In genomic region chr10:63230854-63231253, GRCm38 (mm10) we compare ENCODE assay signal across 18 mouse cellular contexts. TPM values are rescaled to one million over a fixed set of nuclear protein-coding genes. Genes with fewer than 3 reads are reported as not detected.
DNase-seq lines count a peak whose midpoint lies in the region; ATAC-seq and TF ChIP-seq lines count a peak whose summit lies in the region.
"Had no signal": no experiment of that assay in that cellular context is flagged by ENCODE, and none has a peak within 500 bp of the region (broad histone marks: within the 10 kb centered on the region; RNA-seq: fewer than 3 reads in every experiment).

No protein-coding gene starts in this region.

- H3K36me3 ChIP-seq in heart, postnatal 0 days (replicated peaks; ENCODE audit: control insufficient read depth, insufficient read depth, low read length) = no peaks in the 10 kb centered on the region
- H3K36me3 ChIP-seq: hindbrain, embryonic 13.5 days; midbrain, embryonic 12.5 days had no signal

- H3K4me3 ChIP-seq in heart, postnatal 0 days (ENCODE audit: low read depth, low read length) = no peak overlapping the region
- H3K4me3 ChIP-seq: hindbrain, embryonic 13.5 days; midbrain, embryonic 12.5 days had no signal

- no peak for TF ChIP-seq EP300 in heart, postnatal 0 days (IDR thresholded peaks at IDR 0.05; ENCODE audit: low read depth)

- DNase-seq in heart, adult 8-10 months (ENCODE audit: low spot score) = peak; percentile 38
- no peak for DNase-seq in heart, postnatal 25 days (ENCODE audit: low spot score)
- DNase-seq in gastrocnemius, adult 8-10 months (ENCODE audit: low spot score in 2 of 2) = peak; percentile 34 to 69
- peak; percentile 77 for DNase-seq in heart, postnatal 0 days (ENCODE audit: low spot score)
- DNase-seq in telencephalon, adult 2 months (ENCODE audit: low read depth, low spot score) = peak; percentile 43
- no peak for DNase-seq in adrenal gland, postnatal 10 days
- DNase-seq in adrenal gland, postnatal 14 days = no peak
- DNase-seq: adrenal gland, adult 2 months; cerebellum, adult 9-10 months; liver; lung, adult 2 months; thymus, postnatal 14 days had no signal

- peaks cover 10% of the 10 kb centered on the region for H3K4me1 ChIP-seq in heart, postnatal 0 days (ENCODE audit: control insufficient read depth, insufficient read depth)
- H3K4me1 ChIP-seq: hindbrain, embryonic 13.5 days; midbrain, embryonic 12.5 days had no signal

- H3K9me3 ChIP-seq in heart, postnatal 0 days (replicated peaks; ENCODE audit: control insufficient read depth, low read length) = no peaks in the 10 kb centered on the region
- H3K9me3 ChIP-seq: hindbrain, embryonic 13.5 days; midbrain, embryonic 12.5 days had no signal

- 4% methylated on average over 3 of the region's 5 CpGs for WGBS in heart, postnatal 0 days

- peak; percentile 10; the same call in 1 of the 2 replicates for TF ChIP-seq CTCF in heart, postnatal 0 days (IDR thresholded peaks at IDR 0.05; ENCODE audit: low read depth)

- no peak overlapping the region for H3K9ac ChIP-seq in heart, postnatal 0 days (replicated peaks; ENCODE audit: low read depth, low read length)
- H3K9ac ChIP-seq: hindbrain, embryonic 13.5 days; midbrain, embryonic 12.5 days had no signal

- H3K27ac ChIP-seq in heart, postnatal 0 days (ENCODE audit: low read depth) = no peak overlapping the region
- H3K27ac ChIP-seq: hindbrain, embryonic 13.5 days; macrophage; midbrain, embryonic 12.5 days had no signal

- H3K4me2 ChIP-seq in heart, postnatal 0 days (ENCODE audit: low read depth, low read length) = no peak overlapping the region
- H3K4me2 ChIP-seq: hindbrain, embryonic 13.5 days; midbrain, embryonic 12.5 days had no signal

- no peaks in the 10 kb centered on the region for H3K27me3 ChIP-seq in heart, postnatal 0 days (ENCODE audit: control insufficient read depth, insufficient read depth, low read length)
- H3K27me3 ChIP-seq: hindbrain, embryonic 13.5 days; midbrain, embryonic 12.5 days had no signal

- peak; percentile 89 for ATAC-seq in heart, postnatal 0 days (ENCODE audit: insufficient read depth, low read depth)
- ATAC-seq: intestine, embryonic 16.5 days had no signal

- intact Hi-C loops in heart, postnatal 25 days (cut with DNase I) = loop anchor here (5.0 kb wide), 1 partner anchor 34 kb away; no protein-coding TSS in a partner anchor

RNA-seq across cellular contexts. Expression of gene Herc4, which starts 12.8 kb away (rescaled TPM):
- 10 to 100 TPM; 28.2 to 34.3 (median 31.5) TPM for total RNA-seq in heart, adult 8-10 months (2022)
- total RNA-seq in heart, postnatal 25 days (2021) = 10 to 100 TPM; 31.4 to 34.6 TPM
- total RNA-seq in gastrocnemius, adult 8-10 months (2022) = 10 to 100 TPM; 20.7 to 23.3 (median 21.2) TPM
- total RNA-seq in heart, postnatal 0 days (2014; rRNA removed; ENCODE audit: low replicate concordance) = 45.1 and 46.3 TPM in 2 replicates
- polyA plus RNA-seq in heart, postnatal 0 days (2015; fragmentation: Nextera tagmentation; extraction: Ambion mirVana) = 24.9 and 25.0 TPM in 2 replicates
- 10 to 100 TPM; 76.3 to 89.6 TPM for total RNA-seq in adrenal gland, postnatal 10 days (2021)
- 114 and 129 TPM in 2 replicates for total RNA-seq in adrenal gland, postnatal 14 days (2021)

RNA-seq across cellular contexts. Expression of gene Mypn, which starts 27.1 kb away (rescaled TPM):
- 100 to 1,000 TPM in 3 of 4 experiments, 10 to 100 TPM in 1; 99.8 to 126 (median 104) TPM for total RNA-seq in heart, adult 8-10 months (2022)
- 100 to 1,000 TPM; 101 to 108 TPM for total RNA-seq in heart, postnatal 25 days (2021)
- 100 to 1,000 TPM; 285 to 333 (median 306) TPM for total RNA-seq in gastrocnemius, adult 8-10 months (2022)
- total RNA-seq in heart, postnatal 0 days (2014; rRNA removed; ENCODE audit: low replicate concordance) = 26.5 and 33.5 TPM in 2 replicates
- polyA plus RNA-seq in heart, postnatal 0 days (2015; fragmentation: Nextera tagmentation; extraction: Ambion mirVana) = 12.2 and 12.7 TPM in 2 replicates
- 10 to 100 TPM in 1 of 2 experiments, 1 to 10 TPM in 1; 3.8 to 14.6 TPM for total RNA-seq in adrenal gland, postnatal 10 days (2021)
- 0.56 and 0.59 TPM in 2 replicates for total RNA-seq in adrenal gland, postnatal 14 days (2021)
- polyA plus RNA-seq: forebrain, embryonic 11.5 days; intestine, embryonic 16.5 days; macrophage; stomach, embryonic 14.5 days had no signal

Comparison
In these comparisons a context has a peak if more than half of its experiments do, and no peak if none do; other contexts are left out.
1. DNase-seq: peak in heart, adult 8-10 months (single experiment), gastrocnemius, adult 8-10 months (2 of 2), heart, postnatal 0 days (single experiment) and telencephalon, adult 2 months (single experiment); none in heart, postnatal 25 days (single experiment), adrenal gland, postnatal 10 days (single experiment) and adrenal gland, postnatal 14 days (single experiment).